Mouse (Mus musculus): ENCODE measurements around the gene Lyzl6.

Gene Lyzl6

GRCm38 (mm10) chr11:103638790-103639189 lies at the start of gene Lyzl6:
Lyzl6 (minus strand) TSS chr11:103638890.
- peak; percentile 14 for DNase-seq (ENCODE audit: low read depth)

GRCm38 (mm10) chr11:103686706-103687105 lies 48.0 kb upstream of the Lyzl6 start:
- DNase-seq (ENCODE audit: low read depth): no peak

- DNase-seq (ENCODE audit: low read depth): peak; percentile 39
Measured at GRCm38 (mm10) chr11:103685261-103685736, 46.6 kb upstream of the Lyzl6 start.

GRCm38 (mm10) chr11:103683667-103684334 lies 45.1 kb upstream of the Lyzl6 start:
- DNase-seq (ENCODE audit: low read depth): peak; percentile 81

GRCm38 (mm10) chr11:103677042-103677441 lies 38.4 kb upstream of the Lyzl6 start:
- DNase-seq (ENCODE audit: low read depth): peak; percentile 74

GRCm38 (mm10) chr11:103675556-103675955 lies 36.9 kb upstream of the Lyzl6 start:
- DNase-seq (ENCODE audit: low read depth): peak; percentile 80

- no peak for DNase-seq (ENCODE audit: low read depth)
Measured at GRCm38 (mm10) chr11:103666907-103667426, 28.3 kb upstream of the Lyzl6 start.

- peak; percentile 69 for DNase-seq (ENCODE audit: low read depth)
Measured at GRCm38 (mm10) chr11:103666181-103666906, 27.7 kb upstream of the Lyzl6 start.

GRCm38 (mm10) chr11:103665695-103666094 lies 27.0 kb upstream of the Lyzl6 start:
- no peak for DNase-seq (ENCODE audit: low read depth)

GRCm38 (mm10) chr11:103663119-103663518 lies 24.4 kb upstream of the Lyzl6 start:
- no peak for DNase-seq (ENCODE audit: low read depth)

GRCm38 (mm10) chr11:103662546-103662945 lies 23.9 kb upstream of the Lyzl6 start:
- DNase-seq (ENCODE audit: low read depth): no peak

GRCm38 (mm10) chr11:103661863-103662262 lies 23.2 kb upstream of the Lyzl6 start:
- no peak for DNase-seq (ENCODE audit: low read depth)

GRCm38 (mm10) chr11:103658189-103658588 lies 19.5 kb upstream of the Lyzl6 start:
- no peak for DNase-seq (ENCODE audit: low read depth)

GRCm38 (mm10) chr11:103656520-103656919 lies 17.8 kb upstream of the Lyzl6 start:
- peak; percentile 21 for DNase-seq (ENCODE audit: low read depth)

GRCm38 (mm10) chr11:103653359-103653965 lies 14.8 kb upstream of the Lyzl6 start:
- no peak for DNase-seq (ENCODE audit: low read depth)

- no peak for DNase-seq (ENCODE audit: low read depth)
Measured at GRCm38 (mm10) chr11:103651426-103651825, 12.7 kb upstream of the Lyzl6 start.

GRCm38 (mm10) chr11:103649983-103650493 lies 11.3 kb upstream of the Lyzl6 start:
- DNase-seq (ENCODE audit: low read depth): no peak

GRCm38 (mm10) chr11:103649301-103649982 lies 10.8 kb upstream of the Lyzl6 start, which contains the start of gene Rprml:
Rprml (plus strand) TSS chr11:103649570.
- peak; percentile 11 for DNase-seq (ENCODE audit: low read depth)

GRCm38 (mm10) chr11:103648656-103649055 lies 10.0 kb upstream of the Lyzl6 start:
- no peak for DNase-seq (ENCODE audit: low read depth)

GRCm38 (mm10) chr11:103647921-103648620 lies 9.4 kb upstream of the Lyzl6 start:
- no peak for DNase-seq (ENCODE audit: low read depth)

- DNase-seq (ENCODE audit: low read depth): no peak
Measured at GRCm38 (mm10) chr11:103646301-103646700, 7.6 kb upstream of the Lyzl6 start.
